Mouse (Mus musculus) liver, postnatal 0 days (tissue): ENCODE results near the gene Obsl1.

Experiments
- CTCF ChIP-seq: sonication (generic); IDR thresholded peaks from 2 replicates; pipeline ENCODE4 v1.5.1; 2016; ENCODE audit warnings: antibody characterized with exemption, low read depth
- EP300 ChIP-seq: IDR thresholded peaks from 2 replicates; pipeline ENCODE4 v1.6.1; 2016; ENCODE audit warnings: antibody characterized with exemption, low read depth, mild to moderate bottlenecking

DNA sequence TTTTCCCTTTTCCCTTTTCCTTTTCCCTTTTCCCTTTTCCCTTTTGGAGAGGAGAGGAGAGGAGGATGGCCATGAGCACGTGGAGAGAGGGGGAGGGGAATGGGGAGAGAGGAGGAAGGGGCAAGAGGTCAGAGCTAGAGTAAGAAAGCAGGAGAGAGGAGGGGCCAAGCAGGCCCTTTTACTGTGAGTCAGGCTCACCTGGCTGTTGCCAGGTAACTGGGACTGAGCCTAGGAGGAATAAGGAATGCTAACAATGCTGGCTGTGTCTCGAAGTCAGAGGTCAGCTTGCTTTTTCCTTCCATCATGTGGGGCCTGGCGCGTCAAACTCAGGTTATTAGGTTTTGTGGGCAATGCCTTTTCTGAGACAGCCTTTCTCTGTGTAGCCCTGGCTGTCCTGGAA is 11.7 kb upstream of the Obsl1 start:
- TF ChIP-seq CTCF: no peak
- no peak for TF ChIP-seq EP300
